ENCODE assay signal across 8 mouse cellular contexts in genomic region chr7:78568411-78569254, GRCm38 (mm10).
DNase-seq lines count a peak whose midpoint lies in the region; ATAC-seq lines count a peak whose summit lies in the region.

No protein-coding gene starts in this region.

- no peak overlapping the region for H3K27ac ChIP-seq in intestine, embryonic 15.5 days
- no peak overlapping the region for H3K27ac ChIP-seq in limb, embryonic 13.5 days

- H3K9me3 ChIP-seq in intestine, embryonic 15.5 days, result no peaks in the 10 kb centered on the region
- no peaks in the 10 kb centered on the region for H3K9me3 ChIP-seq in limb, embryonic 13.5 days

- no peaks in the 10 kb centered on the region for H3K36me3 ChIP-seq in intestine, embryonic 15.5 days
- no peaks in the 10 kb centered on the region for H3K36me3 ChIP-seq in limb, embryonic 13.5 days

- peak overlapping the region; percentile 45 for H3K4me2 ChIP-seq in intestine, embryonic 15.5 days (replicated peaks)
- H3K4me2 ChIP-seq in limb, embryonic 13.5 days (replicated peaks), result peak overlapping the region; percentile 50

- DNase-seq in 416B (ENCODE audit: low read depth) (peak; percentile 44), ZHBTc4 (ENCODE audit: low read depth, low spot score) (peak; percentile 86)
- DNase-seq in cerebellum, postnatal 4 days (ENCODE audit: low spot score in 2 of 2), result peak; percentile 62 to 77
- DNase-seq in gastrocnemius, postnatal 36 days, result peak; percentile 28 to 30
- peak; percentile 78 for DNase-seq in neural tube, embryonic 10.5 days (ENCODE audit: extremely low spot score, low spot score)
- peak; percentile 54 for DNase-seq in testis, postnatal 14 days (ENCODE audit: low spot score)

- peaks cover 4% of the 10 kb centered on the region; the same call in 1 of the 2 replicates for H3K4me1 ChIP-seq in intestine, embryonic 15.5 days (replicated peaks)
- H3K4me1 ChIP-seq in limb, embryonic 13.5 days, result no peaks in the 10 kb centered on the region

- no peak overlapping the region for H3K9ac ChIP-seq in intestine, embryonic 15.5 days
- H3K9ac ChIP-seq in limb, embryonic 13.5 days, result no peak overlapping the region

- 0 out of 2 replicates have a peak, but pooled peaks cover 4% of the 10 kb centered on the region for H3K27me3 ChIP-seq in intestine, embryonic 15.5 days (replicated peaks)
- peaks cover 61% of the 10 kb centered on the region for H3K27me3 ChIP-seq in limb, embryonic 13.5 days

- peak; percentile 62 for ATAC-seq in intestine, embryonic 15.5 days
- peak; percentile 44; the same call in 1 of the 2 replicates for ATAC-seq in limb, embryonic 13.5 days (ENCODE audit: low FRiP score, low read depth)

- WGBS in intestine, embryonic 15.5 days, result 15% methylated on average over 16 of the region's 16 CpGs
- WGBS in limb, embryonic 13.5 days, result 15% methylated on average over 16 of the region's 16 CpGs

- no peak overlapping the region for H3K4me3 ChIP-seq in intestine, embryonic 15.5 days (replicated peaks)
- peak overlapping the region; percentile 15; the same call in 1 of the 2 replicates for H3K4me3 ChIP-seq in limb, embryonic 13.5 days

- intact Hi-C loops in gastrocnemius, postnatal 36 days (cut with DNase I), result no loop called here

Comparison
In these comparisons a context has a peak if more than half of its experiments do, and no peak if none do; other contexts are left out.
1. DNase-seq: peak in every context shown above with its lines; median percentile 86 in ZHBTc4; 78 in neural tube, embryonic 10.5 days; 70 in cerebellum, postnatal 4 days; 54 in testis, postnatal 14 days; 44 in 416B; 29 in gastrocnemius, postnatal 36 days.